Mouse (Mus musculus) ovary, adult 18-20 months (tissue): ENCODE measurements around the gene Pparg.

ENCODE experiments used
- DNase-seq: peaks from one replicate; pipeline ENCODE4 v3.0.0; 2022; ENCODE audit warnings: low spot score, mixed read lengths

The Pparg gene

DNA sequence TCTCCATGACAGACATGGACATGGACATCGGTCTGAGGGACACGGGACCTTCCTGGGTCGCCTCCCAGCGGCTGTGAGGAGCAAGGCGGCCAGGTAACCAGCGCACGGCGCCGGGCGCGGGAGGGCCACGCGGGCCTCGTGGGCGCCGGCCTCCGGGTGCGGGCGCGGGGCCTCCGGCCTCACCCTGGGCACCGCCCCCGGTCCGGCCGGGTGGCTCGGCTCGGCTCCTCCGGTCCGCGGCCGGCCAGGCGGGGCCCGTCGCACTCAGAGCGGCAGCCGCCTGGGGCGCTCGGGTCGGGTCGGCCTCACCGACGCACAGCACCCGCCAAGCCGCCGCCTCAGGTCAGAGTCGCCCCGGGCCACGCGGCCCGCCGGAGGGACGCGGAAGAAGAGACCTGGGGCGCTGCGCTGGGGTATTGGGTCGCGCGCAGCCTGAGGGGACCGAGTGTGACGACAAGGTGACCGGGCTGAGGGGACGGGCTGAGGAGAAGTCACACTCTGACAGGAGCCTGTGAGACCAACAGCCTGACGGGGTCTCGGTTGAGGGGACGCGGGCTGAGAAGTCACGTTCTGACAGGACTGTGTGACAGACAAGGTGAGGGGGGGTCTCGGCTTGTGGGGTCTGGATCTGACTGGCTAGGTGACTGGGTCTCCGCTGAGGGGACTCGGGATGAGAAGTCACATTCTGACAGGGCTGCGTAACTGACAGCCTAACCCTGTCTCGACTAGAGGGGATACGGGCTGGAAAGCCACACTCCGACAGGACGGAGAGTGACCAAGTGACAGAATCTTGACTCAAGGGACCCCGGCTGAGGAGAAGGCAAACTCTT lies at the start of gene Pparg:
TSS of gene Pparg (plus strand) at position 176 of the 830 bp plus-strand sequence.
- DNase-seq = peak; percentile 28

DNA sequence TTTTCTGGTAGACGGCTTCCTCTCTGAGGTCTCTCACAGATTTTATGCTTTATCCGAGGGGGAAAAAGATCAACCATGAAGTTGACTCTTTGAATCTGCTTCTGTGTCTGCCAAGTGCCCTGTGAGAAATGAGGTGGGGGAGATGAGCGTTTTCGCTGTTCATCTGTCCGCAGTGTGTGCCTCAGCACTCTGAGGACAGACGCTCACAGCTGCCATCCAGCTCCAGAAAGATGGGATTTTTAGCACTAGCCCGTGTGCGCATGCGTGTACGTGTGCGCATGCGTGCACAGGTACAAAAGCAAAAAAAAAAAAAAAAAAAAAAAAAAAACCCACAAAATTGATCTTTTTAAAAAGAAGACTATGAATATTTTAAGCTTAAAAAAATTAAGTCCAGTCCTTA lies 48.0 kb upstream of the Pparg start:
- DNase-seq = no peak

DNA sequence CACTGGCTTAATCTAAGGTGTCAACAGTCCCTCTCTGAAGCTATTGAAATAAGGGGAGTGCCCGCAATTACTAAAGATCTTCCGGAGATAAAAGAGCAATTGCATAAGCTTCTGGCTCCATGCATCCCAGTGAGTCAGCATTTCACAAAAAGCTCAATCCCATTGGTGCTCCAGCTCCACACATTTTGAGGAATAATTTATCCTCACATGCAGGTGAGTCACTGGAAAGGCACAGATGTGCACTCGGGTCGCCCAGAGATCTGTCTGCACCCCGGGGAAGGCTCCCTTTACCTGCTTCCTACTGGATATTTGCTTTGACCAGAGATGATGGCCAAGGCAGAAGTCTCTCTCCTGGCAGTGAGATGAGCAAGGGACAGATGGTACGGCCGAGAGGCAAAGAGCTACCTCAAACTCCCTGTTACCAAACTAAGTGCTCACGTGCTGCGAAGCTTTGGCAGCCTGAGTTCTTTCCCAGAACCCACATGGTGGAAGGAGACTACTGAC lies 47.5 kb upstream of the Pparg start:
- DNase-seq = no peak

DNA sequence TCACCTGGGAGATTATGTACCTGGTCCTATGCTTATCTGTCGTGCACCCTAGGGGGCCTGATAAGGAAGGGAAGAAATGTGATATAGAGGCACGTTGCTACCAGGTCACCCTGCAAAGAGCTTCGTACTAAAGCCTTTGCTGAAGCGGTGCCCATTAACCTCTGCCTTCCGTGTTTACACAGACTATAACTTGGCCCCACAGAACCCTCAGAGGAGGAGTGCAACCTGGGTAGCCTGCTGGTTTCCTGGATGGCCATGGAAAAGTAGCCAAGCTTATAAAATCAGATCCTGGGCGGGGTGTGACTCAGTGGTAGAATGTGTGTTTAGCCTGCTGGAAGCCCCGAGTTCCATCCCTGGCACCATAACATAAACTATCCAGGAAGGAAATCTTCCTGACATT lies 46.8 kb upstream of the Pparg start:
- no peak for DNase-seq

GRCm38 (mm10) chr6:115315770-115316169 lies 45.0 kb upstream of the Pparg start:
- no peak for DNase-seq

DNA sequence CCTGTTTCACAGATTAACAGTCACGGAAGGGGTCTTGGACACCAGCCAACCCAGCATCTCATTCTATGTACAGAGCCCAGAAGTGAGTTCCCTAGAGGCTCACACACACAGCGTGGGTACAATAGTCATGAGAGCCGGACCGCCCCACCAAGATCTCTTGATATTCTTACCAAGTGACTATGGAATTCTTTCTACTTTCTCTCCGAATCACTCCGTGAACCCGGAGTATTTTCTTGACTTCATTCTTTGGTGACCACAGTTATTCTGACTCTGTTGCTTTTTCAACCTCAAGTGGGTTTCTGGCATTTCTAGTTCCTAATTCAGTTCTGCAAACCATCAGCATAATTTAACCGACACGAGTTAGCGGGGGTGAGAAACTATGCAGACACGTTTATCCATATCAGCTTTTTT lies 43.9 kb upstream of the Pparg start:
- DNase-seq = no peak

- DNase-seq = no peak
These were observed 41.9 kb upstream of the Pparg start for GRCm38 (mm10) chr6:115318811-115319210.

- DNase-seq = no peak
These were observed 41.1 kb upstream of the Pparg start for GRCm38 (mm10) chr6:115319686-115320085.

DNA sequence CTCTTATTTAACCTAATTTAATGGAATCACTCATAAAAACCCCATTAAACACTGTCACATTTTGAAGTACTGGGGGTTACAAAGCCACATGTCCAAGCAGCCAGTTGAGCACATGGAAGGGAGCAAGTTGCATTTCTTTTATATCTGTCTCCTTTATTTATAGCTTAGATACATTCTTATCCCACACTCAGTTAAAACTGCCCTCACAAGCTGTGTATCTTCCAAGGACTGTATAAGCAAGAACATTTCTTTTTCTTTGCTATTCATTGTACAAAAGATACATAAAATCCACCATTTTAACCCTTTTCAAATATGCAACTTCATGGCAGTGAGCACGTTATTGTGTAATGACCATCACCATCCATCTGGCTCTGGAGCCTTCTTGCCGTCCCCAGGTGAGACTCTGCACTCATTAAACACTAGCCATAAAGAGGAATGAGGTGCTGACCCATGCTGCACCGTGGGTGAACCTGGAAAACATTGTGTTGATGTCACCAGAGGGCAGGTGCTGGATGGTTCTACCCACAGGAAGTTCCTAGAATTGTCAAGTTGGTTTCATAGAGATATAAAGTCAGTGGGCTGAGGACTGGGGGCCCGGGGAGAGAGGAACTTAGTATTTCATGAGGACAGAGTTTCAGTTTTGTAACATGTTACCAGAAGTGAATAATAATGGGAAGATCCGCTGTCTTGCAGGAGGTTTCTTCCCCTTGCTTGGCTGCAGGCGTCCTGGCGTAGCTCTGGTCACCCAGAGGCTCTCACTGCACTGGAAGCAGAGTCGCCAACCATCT lies 39.6 kb upstream of the Pparg start:
- DNase-seq = no peak

GRCm38 (mm10) chr6:115321883-115322351 lies 38.8 kb upstream of the Pparg start:
- DNase-seq = no peak

DNA sequence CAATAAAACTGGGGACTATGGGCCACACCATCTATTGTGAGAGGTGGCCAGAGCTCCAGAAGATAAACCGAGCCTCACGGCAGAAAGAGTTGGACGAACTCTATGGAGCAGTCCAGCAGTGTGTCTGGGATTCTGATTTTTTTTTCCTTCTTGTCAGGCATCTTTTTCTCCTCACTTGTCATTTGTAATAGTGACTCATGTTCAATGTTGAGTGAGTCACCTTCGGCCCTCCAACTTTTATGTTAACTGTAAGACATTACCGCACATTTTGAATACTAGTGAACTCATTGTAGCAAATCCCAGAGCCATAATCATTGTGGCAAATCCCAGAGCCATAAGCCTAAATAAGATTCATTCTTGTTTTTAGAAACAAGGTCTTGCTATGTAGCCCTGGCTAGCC lies 37.8 kb upstream of the Pparg start:
- no peak for DNase-seq

DNA sequence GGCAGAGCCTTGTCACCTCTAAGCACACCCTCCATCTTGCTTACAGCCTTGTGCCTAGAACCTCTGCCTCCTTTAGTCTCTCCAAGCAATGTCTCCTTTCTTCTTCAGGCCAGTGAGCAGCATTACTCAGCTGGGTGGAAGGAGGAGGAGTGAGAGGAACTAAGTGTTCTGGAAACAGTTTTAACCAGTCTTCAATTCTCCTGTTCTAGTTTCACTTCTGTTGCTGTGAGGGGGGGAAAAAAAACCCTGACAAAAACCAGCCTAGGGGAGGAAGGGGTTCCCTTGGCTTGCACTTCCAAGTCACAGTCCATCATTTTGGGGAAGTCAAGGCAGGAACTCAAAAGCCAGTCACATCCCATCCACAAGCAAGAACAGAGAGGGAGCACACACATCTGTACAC lies 29.8 kb upstream of the Pparg start:
- no peak for DNase-seq

- DNase-seq = no peak
These were observed 27.6 kb upstream of the Pparg start for GRCm38 (mm10) chr6:115333099-115333694.

- DNase-seq = no peak
These were observed 25.2 kb upstream of the Pparg start for GRCm38 (mm10) chr6:115335536-115335935.

- no peak for DNase-seq
These were observed 20.7 kb upstream of the Pparg start for GRCm38 (mm10) chr6:115340084-115340483.

GRCm38 (mm10) chr6:115343096-115343495 lies 17.7 kb upstream of the Pparg start:
- no peak for DNase-seq

GRCm38 (mm10) chr6:115343570-115343969 lies 17.2 kb upstream of the Pparg start:
- DNase-seq = no peak

DNA sequence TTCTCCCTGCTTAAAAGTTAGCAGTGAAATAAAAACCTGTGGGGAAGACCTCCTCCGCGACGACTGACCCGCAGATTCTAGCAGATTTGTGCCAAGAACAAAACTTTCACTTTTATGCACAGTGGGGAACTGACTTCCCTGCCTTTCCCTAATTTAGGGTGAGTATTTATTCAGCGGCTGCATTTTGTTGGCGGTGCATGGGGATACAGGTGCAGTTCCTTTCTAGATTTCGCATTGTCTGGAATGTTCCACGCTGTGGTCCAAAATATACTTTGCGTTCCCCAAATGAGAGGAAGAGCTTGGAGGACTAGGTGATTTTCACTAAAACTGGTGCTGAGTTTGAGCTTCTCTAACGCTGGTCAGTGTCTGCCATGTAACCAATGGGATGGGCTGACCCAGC lies 16.6 kb upstream of the Pparg start:
- no peak for DNase-seq

GRCm38 (mm10) chr6:115344513-115344912 lies 16.2 kb upstream of the Pparg start:
- DNase-seq = no peak

DNA sequence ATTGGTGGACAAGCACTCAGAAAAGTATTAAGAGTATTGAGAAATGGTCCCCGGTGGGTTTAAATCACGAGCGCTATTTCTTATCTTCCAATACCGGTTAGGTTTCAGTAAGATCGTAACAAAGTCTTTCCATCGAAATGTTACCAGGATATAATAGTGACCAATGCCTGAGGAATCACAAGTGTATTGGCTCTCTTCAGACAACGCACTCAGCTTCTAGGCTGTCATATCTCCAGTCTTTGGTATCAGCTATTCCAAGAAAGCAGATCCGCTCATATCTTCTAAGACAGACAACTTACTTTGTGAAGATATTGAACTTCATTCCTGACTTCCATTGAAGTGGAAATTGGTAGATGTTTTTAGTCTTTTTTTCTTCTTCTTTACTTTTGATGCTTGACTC lies 15.7 kb upstream of the Pparg start:
- no peak for DNase-seq

- no peak for DNase-seq
These were observed 10.9 kb upstream of the Pparg start for GRCm38 (mm10) chr6:115349641-115350464.
